Mouse (Mus musculus): ENCODE measurements at regions not wholly inside any gene's neighbourhood (a gene's known extent, or its start where the extent isn't known, plus 50 kb on each side); places are given as distances from the start of the nearest gene placed in this dataset.

- no peak overlapping the region for H3K4me3 ChIP-seq (ENCODE audit: low read length)
- WGBS: 85% methylated on average over 3 of the region's 3 CpGs
- H3K4me2 ChIP-seq (replicated peaks; ENCODE audit: low read depth, low read length): no peak overlapping the region
- H3K4me1 ChIP-seq (ENCODE audit: insufficient read depth, low read length): no peaks in the 10 kb centered on the region
- H3K27me3 ChIP-seq (ENCODE audit: insufficient read depth, low read length): no peaks in the 10 kb centered on the region
- no peaks in the 10 kb centered on the region for H3K9me3 ChIP-seq (ENCODE audit: low read length)
- no peak overlapping the region for H3K27ac ChIP-seq (ENCODE audit: low read length)
- no peak for ATAC-seq (ENCODE audit: low FRiP score, low TSS enrichment)
- H3K36me3 ChIP-seq (ENCODE audit: insufficient read depth, low read length): no peaks in the 10 kb centered on the region
- H3K9ac ChIP-seq (replicated peaks; ENCODE audit: low read length): no peak overlapping the region
Observed at GRCm38 (mm10) chr17:47216490-47216889, 152.2 kb upstream of the Mrps10 start.

GRCm38 (mm10) chr17:47215841-47216240 is 152.8 kb upstream of the Mrps10 start:
- H3K9ac ChIP-seq (replicated peaks; ENCODE audit: low read length): no peak overlapping the region
- H3K4me2 ChIP-seq (replicated peaks; ENCODE audit: low read depth, low read length): no peak overlapping the region
- WGBS: 89% methylated on average over 2 of the region's 2 CpGs
- no peaks in the 10 kb centered on the region for H3K9me3 ChIP-seq (ENCODE audit: low read length)
- H3K4me1 ChIP-seq (ENCODE audit: insufficient read depth, low read length): no peaks in the 10 kb centered on the region
- no peak overlapping the region for H3K27ac ChIP-seq (ENCODE audit: low read length)
- no peak overlapping the region for H3K4me3 ChIP-seq (ENCODE audit: low read length)
- no peaks in the 10 kb centered on the region for H3K36me3 ChIP-seq (ENCODE audit: insufficient read depth, low read length)
- no peak for ATAC-seq (ENCODE audit: low FRiP score, low TSS enrichment)
- H3K27me3 ChIP-seq (ENCODE audit: insufficient read depth, low read length): no peaks in the 10 kb centered on the region

GRCm38 (mm10) chr17:47214111-47214510 is 154.6 kb upstream of the Mrps10 start:
- no peak overlapping the region for H3K9ac ChIP-seq (replicated peaks; ENCODE audit: low read length)
- H3K4me3 ChIP-seq (ENCODE audit: low read length): no peak overlapping the region
- H3K4me1 ChIP-seq (ENCODE audit: insufficient read depth, low read length): no peaks in the 10 kb centered on the region; the same call in 1 of the 2 replicates
- H3K27me3 ChIP-seq (ENCODE audit: insufficient read depth, low read length): no peaks in the 10 kb centered on the region
- no peaks in the 10 kb centered on the region for H3K36me3 ChIP-seq (ENCODE audit: insufficient read depth, low read length)
- H3K27ac ChIP-seq (ENCODE audit: low read length): no peak overlapping the region
- H3K9me3 ChIP-seq (ENCODE audit: low read length): no peaks in the 10 kb centered on the region
- no peak overlapping the region for H3K4me2 ChIP-seq (replicated peaks; ENCODE audit: low read depth, low read length)
- ATAC-seq (ENCODE audit: low FRiP score, low TSS enrichment): no peak
- 90% methylated on average over 8 of the region's 8 CpGs for WGBS

- Histone ChIP-seq H3K9me3 (ENCODE audit: low read length) (no peaks in the 10 kb centered on the region), H3K4me2 (replicated peaks; ENCODE audit: low read depth, low read length) (no peak overlapping the region), H3K27ac (ENCODE audit: low read length) (no peak overlapping the region), H3K36me3 (ENCODE audit: insufficient read depth, low read length) (no peaks in the 10 kb centered on the region), H3K4me1 (ENCODE audit: insufficient read depth, low read length) (no peaks in the 10 kb centered on the region; the same call in 1 of the 2 replicates), H3K27me3 (ENCODE audit: insufficient read depth, low read length) (no peaks in the 10 kb centered on the region), H3K4me3 (ENCODE audit: low read length) (no peak overlapping the region), H3K9ac (replicated peaks; ENCODE audit: low read length) (no peak overlapping the region)
- no peak for ATAC-seq (ENCODE audit: low FRiP score, low TSS enrichment)
- 74% methylated on average over 22 of the region's 22 CpGs for WGBS
Observed at GRCm38 (mm10) chr17:47210441-47211196, 158.1 kb upstream of the Mrps10 start.

GRCm38 (mm10) chr17:47208886-47209585 is 159.7 kb upstream of the Mrps10 start:
- ATAC-seq (ENCODE audit: low FRiP score, low TSS enrichment): no peak
- Histone ChIP-seq H3K4me2 (replicated peaks; ENCODE audit: low read depth, low read length) (no peak overlapping the region), H3K4me1 (ENCODE audit: insufficient read depth, low read length) (peaks cover 13% of the 10 kb centered on the region), H3K9ac (replicated peaks; ENCODE audit: low read length) (no peak overlapping the region), H3K27me3 (ENCODE audit: insufficient read depth, low read length) (no peaks in the 10 kb centered on the region), H3K4me3 (ENCODE audit: low read length) (no peak overlapping the region), H3K27ac (ENCODE audit: low read length) (no peak overlapping the region), H3K36me3 (ENCODE audit: insufficient read depth, low read length) (no peaks in the 10 kb centered on the region), H3K9me3 (ENCODE audit: low read length) (no peaks in the 10 kb centered on the region)
- WGBS: 82% methylated on average over 16 of the region's 16 CpGs

GRCm38 (mm10) chr17:47207471-47207870 is 161.2 kb upstream of the Mrps10 start:
- Histone ChIP-seq H3K27me3 (ENCODE audit: insufficient read depth, low read length) (no peaks in the 10 kb centered on the region), H3K4me2 (replicated peaks; ENCODE audit: low read depth, low read length) (no peak overlapping the region), H3K9me3 (ENCODE audit: low read length) (no peaks in the 10 kb centered on the region), H3K4me3 (ENCODE audit: low read length) (no peak overlapping the region), H3K9ac (replicated peaks; ENCODE audit: low read length) (no peak overlapping the region), H3K4me1 (ENCODE audit: insufficient read depth, low read length) (peaks cover 17% of the 10 kb centered on the region), H3K27ac (ENCODE audit: low read length) (no peak overlapping the region), H3K36me3 (ENCODE audit: insufficient read depth, low read length) (no peaks in the 10 kb centered on the region)
- WGBS: 93% methylated on average over 4 of the region's 4 CpGs
- no peak for ATAC-seq (ENCODE audit: low FRiP score, low TSS enrichment)

GRCm38 (mm10) chr17:47204470-47205162 is 164.1 kb upstream of the Mrps10 start:
- peaks cover 23% of the 10 kb centered on the region for H3K4me1 ChIP-seq (ENCODE audit: insufficient read depth, low read length)
- H3K36me3 ChIP-seq (ENCODE audit: insufficient read depth, low read length): no peaks in the 10 kb centered on the region
- no peak overlapping the region for H3K9ac ChIP-seq (replicated peaks; ENCODE audit: low read length)
- H3K4me3 ChIP-seq (ENCODE audit: low read length): no peak overlapping the region
- H3K27ac ChIP-seq (ENCODE audit: low read length): no peak overlapping the region
- H3K4me2 ChIP-seq (replicated peaks; ENCODE audit: low read depth, low read length): no peak overlapping the region
- no peak for ATAC-seq (ENCODE audit: low FRiP score, low TSS enrichment)
- no peaks in the 10 kb centered on the region for H3K9me3 ChIP-seq (ENCODE audit: low read length)
- no peaks in the 10 kb centered on the region for H3K27me3 ChIP-seq (ENCODE audit: insufficient read depth, low read length)
- WGBS: 71% methylated on average over 7 of the region's 7 CpGs

- Histone ChIP-seq H3K4me2 (replicated peaks; ENCODE audit: low read depth, low read length) (no peak overlapping the region), H3K27me3 (ENCODE audit: insufficient read depth, low read length) (no peaks in the 10 kb centered on the region), H3K36me3 (ENCODE audit: insufficient read depth, low read length) (peaks cover 3% of the 10 kb centered on the region; the same call in 1 of the 2 replicates), H3K27ac (ENCODE audit: low read length) (no peak overlapping the region), H3K4me3 (ENCODE audit: low read length) (no peak overlapping the region), H3K9me3 (ENCODE audit: low read length) (peaks cover 6% of the 10 kb centered on the region; the same call in 1 of the 2 replicates), H3K9ac (replicated peaks; ENCODE audit: low read length) (no peak overlapping the region), H3K4me1 (ENCODE audit: insufficient read depth, low read length) (peaks cover 45% of the 10 kb centered on the region)
- WGBS: 74% methylated on average over 10 of the region's 10 CpGs
- no peak for ATAC-seq (ENCODE audit: low FRiP score, low TSS enrichment)
Observed at GRCm38 (mm10) chr17:47199206-47199605, 169.5 kb upstream of the Mrps10 start.

- peaks cover 9% of the 10 kb centered on the region; the same call in 1 of the 2 replicates for H3K36me3 ChIP-seq (ENCODE audit: insufficient read depth, low read length)
- no peak overlapping the region for H3K4me3 ChIP-seq (ENCODE audit: low read length)
- 0 out of 2 replicates have a peak, but pooled peaks have one; percentile 12 for ATAC-seq (ENCODE audit: low FRiP score, low TSS enrichment)
- H3K9ac ChIP-seq (replicated peaks; ENCODE audit: low read length): no peak overlapping the region
- H3K27ac ChIP-seq (ENCODE audit: low read length): peak overlapping the region; percentile 50; the same call in 1 of the 2 replicates
- peaks cover 41% of the 10 kb centered on the region for H3K4me1 ChIP-seq (ENCODE audit: insufficient read depth, low read length)
- H3K9me3 ChIP-seq (ENCODE audit: low read length): peaks cover 6% of the 10 kb centered on the region; the same call in 1 of the 2 replicates
- WGBS: 37% methylated on average over 7 of the region's 7 CpGs
- H3K27me3 ChIP-seq (ENCODE audit: insufficient read depth, low read length): no peaks in the 10 kb centered on the region
- H3K4me2 ChIP-seq (replicated peaks; ENCODE audit: low read depth, low read length): no peak overlapping the region
Observed at GRCm38 (mm10) chr17:47197957-47198356, 170.7 kb upstream of the Mrps10 start.

Data from kidney, embryonic 16.5 days (tissue).